Mouse (Mus musculus) cerebellum, adult 9-11 months (tissue): ENCODE results near the gene Gm8247.
"Not testable (repeated sequence)": the region's sequence is repeated elsewhere in the genome, so short reads cannot be mapped to it uniquely, and the experiment has no call there.

Source experiments
- DNase-seq: peaks from one replicate; pipeline ENCODE4 v3.0.0; 2022

Gm8247 gene

GRCm38 (mm10) chr14:44582853-44583252 is at the start of gene Gm8247:
TSS of gene Gm8247 (plus strand) at chr14:44583153.
- DNase-seq, result not testable (repeated sequence)

DNA sequence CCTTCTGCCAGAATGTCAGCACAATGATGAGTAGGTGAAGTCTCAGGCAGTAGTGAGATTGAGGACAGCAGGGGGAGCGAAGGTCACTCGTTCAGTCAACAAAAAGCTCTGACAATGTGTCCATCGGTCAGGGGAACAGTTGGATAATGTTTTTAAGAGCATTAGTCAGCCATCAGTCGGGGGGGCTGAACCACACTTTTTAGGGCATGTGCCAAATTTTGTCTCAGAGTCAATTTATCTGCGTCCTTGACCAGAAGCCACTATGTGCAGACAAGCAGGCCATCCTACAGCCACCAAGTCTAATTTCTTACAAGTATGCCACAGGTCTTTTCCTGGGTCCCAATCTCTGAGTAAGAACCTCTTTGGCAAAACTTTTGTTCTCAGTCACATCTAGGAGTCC is 35.0 kb upstream of the Gm8247 start:
- not testable (repeated sequence) for DNase-seq

GRCm38 (mm10) chr14:44591765-44592164 is 8.8 kb downstream of the Gm8247 start:
- DNase-seq, result not testable (repeated sequence)

DNA sequence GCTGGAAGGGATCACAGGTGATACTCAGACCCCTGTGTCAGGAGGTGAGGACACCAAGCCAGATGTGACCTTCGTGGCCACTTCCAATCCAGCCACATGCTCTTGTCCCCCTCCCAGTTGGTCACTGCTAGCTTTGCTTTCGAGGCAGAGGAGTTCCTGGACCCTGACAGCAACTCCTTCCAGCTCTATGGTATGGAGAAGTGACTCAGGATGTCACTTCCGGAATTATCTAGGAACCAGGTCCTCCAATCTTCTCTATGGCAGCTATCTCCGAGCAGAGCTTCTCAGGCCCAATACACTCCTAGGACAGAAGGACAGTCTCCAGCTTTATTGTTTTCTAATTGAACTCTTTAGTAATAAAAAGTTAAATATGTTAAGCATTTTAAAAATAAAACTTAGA is 44.8 kb downstream of the Gm8247 start, which contains the start of gene Gm5624:
TSS of gene Gm5624 (minus strand) at position 202 of the 400 bp plus-strand sequence.
- DNase-seq, result not testable (repeated sequence)
